In genomic region chr7:122465823-122466549, GRCm38 (mm10) we compare ENCODE assay signal across 8 mouse cellular contexts.
A peak's percentile ranks its signal among the peaks of the same experiment; 100 is the strongest.
DNase-seq lines count a peak whose midpoint lies in the region; TF ChIP-seq lines count a peak whose summit lies in the region.
"Had no signal": no experiment of that assay in that cellular context is flagged by ENCODE, and none has a peak within 500 bp of the region (broad histone marks: within the 10 kb centered on the region; RNA-seq: fewer than 3 reads in every experiment).

No protein-coding gene starts in this region.

- no peak overlapping the region for H3K27ac ChIP-seq in bone marrow, adult 2 months (ENCODE audit: control insufficient read depth, insufficient read depth, low read depth, low read length, poor library complexity)
- H3K27ac ChIP-seq: embryonic facial prominence, embryonic 15.5 days had no signal

- WGBS in bone marrow, adult 2 months, result 13% methylated on average over 8 of the region's 8 CpGs

- no peak overlapping the region for H3K4me3 ChIP-seq in E14TG2a.4 (replicated peaks; ENCODE audit: low read length)
- H3K4me3 ChIP-seq in bone marrow, adult 2 months (replicated peaks; ENCODE audit: control insufficient read depth, low read depth, low read length), result no peak overlapping the region
- H3K4me3 ChIP-seq: embryonic facial prominence, embryonic 15.5 days had no signal

- no peaks in the 10 kb centered on the region for H3K9me3 ChIP-seq in E14TG2a.4 (ENCODE audit: low read length)
- H3K9me3 ChIP-seq: embryonic facial prominence, embryonic 15.5 days had no signal

- no peaks in the 10 kb centered on the region for H3K36me3 ChIP-seq in E14TG2a.4 (ENCODE audit: insufficient read depth, low read length)
- H3K36me3 ChIP-seq: embryonic facial prominence, embryonic 15.5 days had no signal

- TF ChIP-seq POLR2A in bone marrow, adult 2 months (IDR thresholded peaks at IDR 0.05; ENCODE audit: borderline replicate concordance, control insufficient read depth, low read depth, low read length), result no peak

- H3K27me3 ChIP-seq in E14TG2a.4 (ENCODE audit: insufficient read depth, low read length), result peaks cover 7% of the 10 kb centered on the region
- H3K27me3 ChIP-seq: embryonic facial prominence, embryonic 15.5 days had no signal

- TF ChIP-seq CTCF in E14TG2a.4 (conservative IDR thresholded peaks at IDR 0.05; ENCODE audit: low read length), result peak; percentile 73
- TF ChIP-seq CTCF in bone marrow, adult 2 months (IDR thresholded peaks at IDR 0.05; ENCODE audit: control insufficient read depth, insufficient read depth, low read length), result peak; percentile 67

- H3K4me1 ChIP-seq in E14TG2a.4 (replicated peaks; ENCODE audit: low read depth, low read length), result peaks cover 14% of the 10 kb centered on the region
- peaks cover 1% of the 10 kb centered on the region for H3K4me1 ChIP-seq in bone marrow, adult 2 months (ENCODE audit: control insufficient read depth, insufficient read depth, low read length)
- H3K4me1 ChIP-seq: embryonic facial prominence, embryonic 15.5 days had no signal

- peak; percentile 14 for DNase-seq in kidney, adult 18-20 months
- no peak for DNase-seq in kidney, adult 11 months
- DNase-seq in kidney, postnatal 4 days, result peak; percentile 38 to 45
- peak; percentile 3 for DNase-seq in yolk sac, embryonic 10.5 days (ENCODE audit: low spot score)
- no peak for DNase-seq in frontal cortex, postnatal 14 days (ENCODE audit: low spot score in 2 of 2)

Comparison
In these comparisons a context has a peak if more than half of its experiments do, and no peak if none do; other contexts are left out.
1. DNase-seq: peak in kidney, adult 18-20 months (single experiment), kidney, postnatal 4 days (2 of 2) and yolk sac, embryonic 10.5 days (single experiment); none in kidney, adult 11 months (single experiment) and frontal cortex, postnatal 14 days (0 of 2).